Mouse (Mus musculus): ENCODE data around the gene Dusp11. TPM values are rescaled to one million over a fixed set of nuclear protein-coding genes. Genes with fewer than 3 reads are reported as not detected.
A peak's percentile ranks its signal among the peaks of the same experiment; 100 is the strongest.
"Not testable (repeated sequence)": the region's sequence is repeated elsewhere in the genome, so short reads cannot be mapped to it uniquely, and the experiment has no call there.

The Dusp11 gene
- polyA plus RNA-seq, 1 experiment, result 14.5 TPM

GRCm38 (mm10) chr6:85973336-85973735 is 11.9 kb upstream of the Dusp11 start:
- no peaks in the 10 kb centered on the region for H3K36me3 ChIP-seq (ENCODE audit: control insufficient read depth, insufficient read depth)

DNA sequence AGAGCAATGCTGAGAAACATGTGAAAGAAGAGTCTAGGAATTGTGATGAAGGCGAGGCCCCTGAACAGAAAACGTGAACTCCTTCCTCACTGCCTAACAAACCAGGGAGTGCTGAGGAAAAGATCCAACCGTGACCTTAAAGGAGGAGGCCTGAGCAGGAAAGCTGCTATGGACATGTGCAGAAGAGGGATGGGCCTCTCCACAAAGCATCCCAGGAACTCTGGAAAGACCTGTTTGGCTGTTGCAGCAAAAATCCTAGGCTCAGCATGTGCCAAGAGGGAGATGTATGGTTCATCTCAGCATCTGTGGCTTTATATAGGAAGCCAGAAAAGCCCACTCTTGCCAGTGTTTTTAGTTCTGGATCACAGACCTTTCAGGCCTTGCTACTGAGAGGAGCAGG is 11.2 kb upstream of the Dusp11 start:
- no peaks in the 10 kb centered on the region for H3K79me3 ChIP-seq (ENCODE audit: low read depth)
- no peaks in the 10 kb centered on the region for H3K36me3 ChIP-seq (ENCODE audit: control insufficient read depth, insufficient read depth)
- no peak overlapping the region for H3ac ChIP-seq (ENCODE audit: control insufficient read depth, insufficient read length, low read depth)
- H3K27me3 ChIP-seq (ENCODE audit: control insufficient read depth, insufficient read depth, insufficient read length), result no peaks in the 10 kb centered on the region
- no peak overlapping the region for H3K4me3 ChIP-seq (ENCODE audit: insufficient read depth, poor library complexity, severe bottlenecking)
- TF ChIP-seq FOSL1 (IDR thresholded peaks at IDR 0.05; ENCODE audit: insufficient read depth, low read length, poor library complexity, severe bottlenecking) (no peak), MYOG (IDR thresholded peaks at IDR 0.05; ENCODE audit: control insufficient read depth, extremely low read depth, insufficient read length) (no peak), MAX (IDR thresholded peaks at IDR 0.05) (no peak), USF1 (IDR thresholded peaks at IDR 0.05; ENCODE audit: low read depth) (no peak), CEBPB (IDR thresholded peaks at IDR 0.05; ENCODE audit: low read depth) (no peak), CTCF (IDR thresholded peaks at IDR 0.05; ENCODE audit: control insufficient read depth, insufficient read depth, insufficient read length) (no peak), MYOD1 (IDR thresholded peaks at IDR 0.05; ENCODE audit: control insufficient read depth, insufficient read length, low read depth) (no peak)
- no peaks in the 10 kb centered on the region for H3K79me2 ChIP-seq (ENCODE audit: control insufficient read depth, insufficient read depth)

More at GRCm38 (mm10) chr6:85973336-85973735, 11.9 kb upstream of the Dusp11 start:
- H3K27me3 ChIP-seq (ENCODE audit: control insufficient read depth, insufficient read depth, insufficient read length), result no peaks in the 10 kb centered on the region
- H3K79me2 ChIP-seq (ENCODE audit: control insufficient read depth, insufficient read depth), result no peaks in the 10 kb centered on the region
- TF ChIP-seq CEBPB (IDR thresholded peaks at IDR 0.05; ENCODE audit: low read depth), result no peak
- no peak for TF ChIP-seq USF1 (IDR thresholded peaks at IDR 0.05; ENCODE audit: low read depth)
- no peak for TF ChIP-seq CTCF (IDR thresholded peaks at IDR 0.05; ENCODE audit: control insufficient read depth, insufficient read depth, insufficient read length)
- TF ChIP-seq MYOG (IDR thresholded peaks at IDR 0.05; ENCODE audit: control insufficient read depth, extremely low read depth, insufficient read length), result no peak
- TF ChIP-seq MYOD1 (IDR thresholded peaks at IDR 0.05; ENCODE audit: control insufficient read depth, insufficient read length, low read depth), result no peak
- no peak for TF ChIP-seq FOSL1 (IDR thresholded peaks at IDR 0.05; ENCODE audit: insufficient read depth, low read length, poor library complexity, severe bottlenecking)
- no peak for TF ChIP-seq MAX (IDR thresholded peaks at IDR 0.05)
- no peak overlapping the region for H3ac ChIP-seq (ENCODE audit: control insufficient read depth, insufficient read length, low read depth)
- no peak overlapping the region for H3K4me3 ChIP-seq (ENCODE audit: insufficient read depth, poor library complexity, severe bottlenecking)
- no peaks in the 10 kb centered on the region for H3K79me3 ChIP-seq (ENCODE audit: low read depth)

- no peak for TF ChIP-seq MYOG (IDR thresholded peaks at IDR 0.05; ENCODE audit: control insufficient read depth, extremely low read depth, insufficient read length)
- peak; percentile 23 for TF ChIP-seq FOSL1 (IDR thresholded peaks at IDR 0.05; ENCODE audit: insufficient read depth, low read length, poor library complexity, severe bottlenecking)
- TF ChIP-seq CEBPB (IDR thresholded peaks at IDR 0.05; ENCODE audit: low read depth), result no peak
- no peak for TF ChIP-seq MAX (IDR thresholded peaks at IDR 0.05)
- TF ChIP-seq MYOD1 (IDR thresholded peaks at IDR 0.05; ENCODE audit: control insufficient read depth, insufficient read length, low read depth), result no peak
- TF ChIP-seq USF1 (IDR thresholded peaks at IDR 0.05; ENCODE audit: low read depth), result peak; percentile 88
- no peak for TF ChIP-seq CTCF (IDR thresholded peaks at IDR 0.05; ENCODE audit: control insufficient read depth, insufficient read depth, insufficient read length)
- H3K27me3 ChIP-seq (ENCODE audit: control insufficient read depth, insufficient read depth, insufficient read length), result no peaks in the 10 kb centered on the region
- H3ac ChIP-seq (ENCODE audit: control insufficient read depth, insufficient read length, low read depth), result no peak overlapping the region
- H3K79me3 ChIP-seq (ENCODE audit: low read depth), result no peaks in the 10 kb centered on the region
- H3K4me3 ChIP-seq (ENCODE audit: insufficient read depth, poor library complexity, severe bottlenecking), result no peak overlapping the region
- no peaks in the 10 kb centered on the region for H3K79me2 ChIP-seq (ENCODE audit: control insufficient read depth, insufficient read depth)
- no peaks in the 10 kb centered on the region for H3K36me3 ChIP-seq (ENCODE audit: control insufficient read depth, insufficient read depth)
Observed at GRCm38 (mm10) chr6:85969889-85970288, 8.4 kb upstream of the Dusp11 start.

- Histone ChIP-seq H3K27me3 (ENCODE audit: control insufficient read depth, insufficient read depth, insufficient read length) (no peaks in the 10 kb centered on the region), H3K79me3 (ENCODE audit: low read depth) (no peaks in the 10 kb centered on the region), H3K36me3 (ENCODE audit: control insufficient read depth, insufficient read depth) (no peaks in the 10 kb centered on the region), H3K4me3 (ENCODE audit: insufficient read depth, poor library complexity, severe bottlenecking) (no peak overlapping the region), H3K79me2 (ENCODE audit: control insufficient read depth, insufficient read depth) (no peaks in the 10 kb centered on the region), H3ac (ENCODE audit: control insufficient read depth, insufficient read length, low read depth) (no peak overlapping the region)
- TF ChIP-seq MYOG (IDR thresholded peaks at IDR 0.05; ENCODE audit: control insufficient read depth, extremely low read depth, insufficient read length) (no peak), CTCF (IDR thresholded peaks at IDR 0.05; ENCODE audit: control insufficient read depth, insufficient read depth, insufficient read length) (no peak), FOSL1 (IDR thresholded peaks at IDR 0.05; ENCODE audit: insufficient read depth, low read length, poor library complexity, severe bottlenecking) (no peak)
Observed at GRCm38 (mm10) chr6:85966686-85967085, 5.2 kb upstream of the Dusp11 start.

DNA sequence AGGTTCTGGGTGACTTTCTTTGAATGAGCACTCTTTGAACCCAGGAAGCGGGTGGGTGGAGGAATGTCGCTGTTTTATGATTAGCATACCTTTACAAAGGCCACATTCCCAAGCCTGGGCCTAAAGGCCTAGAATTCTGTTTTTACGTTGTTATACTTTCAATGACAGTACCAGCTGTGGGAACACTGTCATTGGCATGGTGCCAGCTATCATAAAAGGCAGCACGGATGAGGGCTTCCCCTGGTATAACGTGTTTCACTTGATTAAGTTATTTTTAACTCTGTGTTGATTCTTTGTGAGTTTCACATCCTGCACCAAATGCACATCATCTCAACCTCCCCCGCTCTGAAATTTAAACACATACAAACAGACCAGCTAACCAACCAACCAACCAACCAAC is 4.6 kb upstream of the Dusp11 start:
- not testable (repeated sequence) for H3K36me3 ChIP-seq (ENCODE audit: control insufficient read depth, insufficient read depth); H3K79me3 ChIP-seq (ENCODE audit: low read depth); H3ac ChIP-seq (ENCODE audit: control insufficient read depth, insufficient read length, low read depth); H3K27me3 ChIP-seq (ENCODE audit: control insufficient read depth, insufficient read depth, insufficient read length); H3K4me3 ChIP-seq (ENCODE audit: insufficient read depth, poor library complexity, severe bottlenecking); H3K79me2 ChIP-seq (ENCODE audit: control insufficient read depth, insufficient read depth)
- peak; percentile 17 for TF ChIP-seq MYOD1 (IDR thresholded peaks at IDR 0.05; ENCODE audit: control insufficient read depth, insufficient read length, low read depth)

DNA sequence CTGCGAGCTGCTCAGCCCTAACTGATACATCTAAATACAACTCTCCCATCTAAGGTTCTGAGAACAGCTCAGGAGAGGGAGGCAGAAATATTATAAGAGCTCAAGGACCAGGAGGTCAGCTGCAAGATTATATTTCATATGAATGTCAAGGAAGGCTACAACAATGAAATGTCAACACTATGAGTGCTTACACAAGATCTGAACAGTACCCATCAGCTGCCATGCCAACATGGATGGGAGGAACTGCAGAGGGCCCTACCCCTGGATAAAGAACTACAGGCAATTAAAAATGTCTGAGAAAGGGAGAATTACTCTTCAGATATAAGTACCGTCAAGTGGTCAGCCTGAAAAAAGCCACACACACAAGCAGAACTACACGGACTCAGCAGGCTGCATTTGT is 3.9 kb downstream of the Dusp11 start:
- Histone ChIP-seq H3K27me3 (ENCODE audit: control insufficient read depth, insufficient read depth, insufficient read length) (no peaks in the 10 kb centered on the region), H3K79me3 (ENCODE audit: low read depth) (peaks cover 50% of the 10 kb centered on the region), H3ac (ENCODE audit: control insufficient read depth, insufficient read length, low read depth) (no peak overlapping the region), H3K79me2 (ENCODE audit: control insufficient read depth, insufficient read depth) (peaks cover 77% of the 10 kb centered on the region), H3K36me3 (ENCODE audit: control insufficient read depth, insufficient read depth) (peaks cover 66% of the 10 kb centered on the region), H3K4me3 (ENCODE audit: insufficient read depth, poor library complexity, severe bottlenecking) (no peak overlapping the region)
- TF ChIP-seq USF1 (IDR thresholded peaks at IDR 0.05; ENCODE audit: low read depth) (no peak), CTCF (IDR thresholded peaks at IDR 0.05; ENCODE audit: control insufficient read depth, insufficient read depth, insufficient read length) (no peak), MYOG (IDR thresholded peaks at IDR 0.05; ENCODE audit: control insufficient read depth, extremely low read depth, insufficient read length) (no peak), CEBPB (IDR thresholded peaks at IDR 0.05; ENCODE audit: low read depth) (no peak), MAX (IDR thresholded peaks at IDR 0.05) (no peak), MYOD1 (IDR thresholded peaks at IDR 0.05; ENCODE audit: control insufficient read depth, insufficient read length, low read depth) (no peak), FOSL1 (IDR thresholded peaks at IDR 0.05; ENCODE audit: insufficient read depth, low read length, poor library complexity, severe bottlenecking) (no peak)
